Mouse (Mus musculus): ENCODE data around the gene Slc4a11. TPM values are rescaled to one million over a fixed set of nuclear protein-coding genes. Genes with fewer than 3 reads are reported as not detected.
"Not testable (repeated sequence)": the region's sequence is repeated elsewhere in the genome, so short reads cannot be mapped to it uniquely, and the experiment has no call there.

Slc4a11 gene
- polyA plus RNA-seq, 1 experiment from 2014 or later: 0.14 TPM

DNA sequence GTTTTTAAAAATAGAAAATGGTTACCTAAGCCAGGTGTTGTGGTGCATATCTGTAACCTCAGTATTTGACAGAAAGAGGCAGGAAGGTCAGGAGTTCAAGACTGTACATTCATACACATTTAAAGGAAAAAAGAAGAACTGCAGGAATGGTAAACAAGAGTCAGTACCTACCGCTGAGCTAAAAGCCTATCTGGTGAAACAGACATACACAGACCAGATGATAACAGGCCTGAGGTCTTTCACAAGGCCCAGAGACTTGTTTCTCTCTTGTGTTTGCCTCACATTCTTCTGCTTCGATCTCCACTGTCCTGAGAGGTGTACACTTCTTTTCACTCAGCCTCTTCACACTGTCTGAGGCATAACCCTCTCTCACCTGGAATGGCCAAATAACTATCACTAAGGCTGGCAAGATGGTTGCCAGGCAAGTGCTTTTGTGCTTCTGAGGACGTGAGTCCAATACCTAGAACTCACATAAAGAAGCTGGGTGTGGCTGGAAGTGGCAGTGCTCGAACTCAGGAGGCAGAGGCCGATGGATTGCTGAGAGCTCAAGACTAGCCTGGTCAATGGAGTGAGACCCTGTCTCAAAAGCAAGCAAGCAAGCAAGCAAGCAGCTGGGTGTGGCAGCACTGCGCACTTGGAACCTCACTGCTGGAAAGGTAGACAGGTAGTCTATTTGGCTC, 41.5 kb downstream of the Slc4a11 start:
- ATAC-seq: no peak
- 90% methylated on average over 6 of the region's 6 CpGs for WGBS
- H3K36me3 ChIP-seq (ENCODE audit: control insufficient read depth, insufficient read depth): peaks cover 69% of the 10 kb centered on the region

DNA sequence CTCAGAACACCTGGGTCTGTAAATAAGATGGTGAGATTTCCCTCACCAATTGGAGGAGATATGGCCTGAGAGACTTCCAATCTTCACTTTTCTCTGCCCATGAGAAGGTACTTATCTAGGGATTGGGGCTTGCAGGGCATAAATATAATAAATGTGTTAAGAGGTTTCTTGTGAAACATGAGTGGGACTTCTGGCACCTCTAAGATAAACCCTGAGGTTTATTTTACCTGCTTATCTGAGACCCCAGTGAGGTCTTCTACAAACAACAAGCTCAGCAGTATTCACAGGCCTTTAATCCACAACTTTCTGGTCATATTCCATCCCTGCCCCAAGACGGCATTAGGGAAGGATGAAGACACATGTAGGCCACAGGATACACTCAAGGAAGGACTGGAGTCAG, 43.6 kb downstream of the Slc4a11 start:
- ATAC-seq: no peak
- Histone ChIP-seq H3K4me2 (replicated peaks; ENCODE audit: low read depth) (no peak overlapping the region), H3K4me3 (ENCODE audit: low read depth, low read length) (no peak overlapping the region), H3K4me1 (replicated peaks; ENCODE audit: control insufficient read depth, insufficient read depth, low read length) (no peaks in the 10 kb centered on the region), H3K27me3 (replicated peaks; ENCODE audit: control insufficient read depth, insufficient read depth, low read length) (no peaks in the 10 kb centered on the region), H3K9me3 (ENCODE audit: control insufficient read depth) (no peaks in the 10 kb centered on the region), H3K9ac (ENCODE audit: low read depth, low read length) (no peak overlapping the region), H3K36me3 (ENCODE audit: control insufficient read depth, insufficient read depth) (peaks cover 51% of the 10 kb centered on the region), H3K27ac (ENCODE audit: low read depth, low read length) (no peak overlapping the region)
- TF ChIP-seq CTCF (IDR thresholded peaks at IDR 0.05; ENCODE audit: low read depth): no peak
- WGBS: 81% methylated on average over 1 of the region's 1 CpGs

More for the DNA sequence above, 41.5 kb downstream of the Slc4a11 start:
- Histone ChIP-seq H3K9ac (ENCODE audit: low read depth, low read length) (no peak overlapping the region), H3K27me3 (replicated peaks; ENCODE audit: control insufficient read depth, insufficient read depth, low read length) (no peaks in the 10 kb centered on the region), H3K4me3 (ENCODE audit: low read depth, low read length) (no peak overlapping the region), H3K4me1 (replicated peaks; ENCODE audit: control insufficient read depth, insufficient read depth, low read length) (no peaks in the 10 kb centered on the region), H3K27ac (ENCODE audit: low read depth, low read length) (no peak overlapping the region), H3K9me3 (ENCODE audit: control insufficient read depth) (no peaks in the 10 kb centered on the region), H3K4me2 (replicated peaks; ENCODE audit: low read depth) (no peak overlapping the region)
- TF ChIP-seq CTCF (IDR thresholded peaks at IDR 0.05; ENCODE audit: low read depth): no peak

GRCm38 (mm10) chr2:130653303-130653702, 44.0 kb downstream of the Slc4a11 start:
- Histone ChIP-seq H3K4me3 (ENCODE audit: low read depth, low read length) (no peak overlapping the region), H3K9ac (ENCODE audit: low read depth, low read length) (no peak overlapping the region), H3K27ac (ENCODE audit: low read depth, low read length) (no peak overlapping the region), H3K9me3 (ENCODE audit: control insufficient read depth) (no peaks in the 10 kb centered on the region), H3K27me3 (replicated peaks; ENCODE audit: control insufficient read depth, insufficient read depth, low read length) (no peaks in the 10 kb centered on the region), H3K36me3 (ENCODE audit: control insufficient read depth, insufficient read depth) (peaks cover 46% of the 10 kb centered on the region), H3K4me2 (replicated peaks; ENCODE audit: low read depth) (no peak overlapping the region), H3K4me1 (replicated peaks; ENCODE audit: control insufficient read depth, insufficient read depth, low read length) (no peaks in the 10 kb centered on the region)
- no peak for ATAC-seq
- 92% methylated on average over 2 of the region's 2 CpGs for WGBS
- TF ChIP-seq CTCF (IDR thresholded peaks at IDR 0.05; ENCODE audit: low read depth): no peak

GRCm38 (mm10) chr2:130649028-130649427, 48.3 kb downstream of the Slc4a11 start:
- H3K4me3 ChIP-seq (ENCODE audit: low read depth, low read length); H3K9ac ChIP-seq (ENCODE audit: low read depth, low read length); ATAC-seq; H3K27me3 ChIP-seq (replicated peaks; ENCODE audit: control insufficient read depth, insufficient read depth, low read length); H3K4me2 ChIP-seq (replicated peaks; ENCODE audit: low read depth); H3K27ac ChIP-seq (ENCODE audit: low read depth, low read length); H3K9me3 ChIP-seq (ENCODE audit: control insufficient read depth); H3K36me3 ChIP-seq (ENCODE audit: control insufficient read depth, insufficient read depth); H3K4me1 ChIP-seq (replicated peaks; ENCODE audit: control insufficient read depth, insufficient read depth, low read length): not testable (repeated sequence)
- WGBS: 82% methylated on average over 6 of the region's 6 CpGs

GRCm38 (mm10) chr2:130645198-130645597, 52.1 kb downstream of the Slc4a11 start:
- ATAC-seq: no peak
- H3K36me3 ChIP-seq (ENCODE audit: control insufficient read depth, insufficient read depth): no peaks in the 10 kb centered on the region
- 85% methylated on average over 4 of the region's 4 CpGs for WGBS
- no peaks in the 10 kb centered on the region for H3K9me3 ChIP-seq (ENCODE audit: control insufficient read depth)
- H3K4me1 ChIP-seq (replicated peaks; ENCODE audit: control insufficient read depth, insufficient read depth, low read length): no peaks in the 10 kb centered on the region; the same call in 1 of the 2 replicates
- H3K27ac ChIP-seq (ENCODE audit: low read depth, low read length): no peak overlapping the region
- no peaks in the 10 kb centered on the region for H3K27me3 ChIP-seq (replicated peaks; ENCODE audit: control insufficient read depth, insufficient read depth, low read length)
- H3K9ac ChIP-seq (ENCODE audit: low read depth, low read length): no peak overlapping the region
- TF ChIP-seq CTCF (IDR thresholded peaks at IDR 0.05; ENCODE audit: low read depth): no peak
- H3K4me2 ChIP-seq (replicated peaks; ENCODE audit: low read depth): no peak overlapping the region
- no peak overlapping the region for H3K4me3 ChIP-seq (ENCODE audit: low read depth, low read length)

DNA sequence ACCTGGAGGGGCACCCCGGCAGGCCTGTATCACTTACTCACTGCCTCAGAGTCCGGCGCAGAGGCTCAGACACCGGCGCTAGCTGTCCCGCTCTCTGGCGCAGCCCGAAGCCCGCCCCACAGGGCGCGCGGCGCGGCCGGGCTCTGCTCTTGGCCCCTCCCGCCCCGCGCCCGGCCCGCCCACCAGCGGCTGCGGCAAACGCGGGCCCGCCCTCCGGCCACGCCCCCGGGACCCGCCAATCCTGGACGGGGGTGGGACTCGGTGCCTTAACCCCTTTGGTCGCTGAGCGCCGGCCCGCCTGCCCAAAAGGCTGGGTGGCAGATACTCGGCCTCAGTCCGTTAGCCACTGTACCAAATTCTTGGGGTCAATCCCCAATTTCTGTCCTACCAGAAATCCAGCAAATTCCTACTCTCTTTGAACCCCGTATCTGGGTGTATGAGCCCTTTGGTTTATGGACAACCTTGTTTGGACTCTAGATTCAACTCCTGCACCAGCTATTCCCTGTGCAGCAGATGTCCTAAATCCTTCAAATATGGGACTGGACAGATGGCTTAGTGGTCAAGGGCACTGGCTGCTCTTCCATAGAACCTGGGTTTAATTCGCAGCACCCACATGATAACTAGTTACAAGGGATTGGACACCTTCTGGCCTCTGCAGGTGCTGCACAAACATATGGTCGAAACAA, 54.5 kb downstream of the Slc4a11 start, which contains the start of gene Lzts3:
Gene Lzts3 (minus strand): TSS at position 120 of the 686 bp plus-strand sequence.
- WGBS: 3% methylated on average over 38 of the region's 40 CpGs
- H3K4me1 ChIP-seq (replicated peaks; ENCODE audit: control insufficient read depth, insufficient read depth, low read length): no peaks in the 10 kb centered on the region; the same call in 1 of the 2 replicates
- peak; percentile 72 for ATAC-seq
- H3K4me3 ChIP-seq (ENCODE audit: low read depth, low read length): peak within 1 kb of the TSS; percentile 68
- H3K27ac ChIP-seq (ENCODE audit: low read depth, low read length): peak within 1 kb of the TSS; percentile 83
- no peak for TF ChIP-seq CTCF (IDR thresholded peaks at IDR 0.05; ENCODE audit: low read depth)
- no peaks in the 10 kb centered on the region for H3K27me3 ChIP-seq (replicated peaks; ENCODE audit: control insufficient read depth, insufficient read depth, low read length)
- peak within 1 kb of the TSS; percentile 54 for H3K9ac ChIP-seq (ENCODE audit: low read depth, low read length)
- H3K4me2 ChIP-seq (replicated peaks; ENCODE audit: low read depth): peak within 1 kb of the TSS; percentile 98
- no peaks in the 10 kb centered on the region for H3K36me3 ChIP-seq (ENCODE audit: control insufficient read depth, insufficient read depth)
- no peaks in the 10 kb centered on the region for H3K9me3 ChIP-seq (ENCODE audit: control insufficient read depth)
